Mouse (Mus musculus) activated CD4-positive, CD25-positive, alpha-beta regulatory T cell, adult 4 months (primary cell): Measurements from ENCODE around the gene Cpxm2. TPM values are rescaled to one million over a fixed set of nuclear protein-coding genes. Genes with fewer than 3 reads are reported as not detected.

Source experiments
- ATAC-seq: one replicate; pipeline ENCODE4 v1.8.0; 2017
- polyA plus RNA-seq, 2 experiments: library from polyadenylated mRNA; unstranded; fragments of 100-300 nt; shearing (Covaris generic); gene quantifications; one replicate each; pipeline ENCODE4 v1.2.1; 2017

Cpxm2 gene
- not detected for polyA plus RNA-seq

GRCm38 (mm10) chr7:132154368-132154961, at the start of gene Cpxm2:
Cpxm2 (minus strand) TSS chr7:132154739.
- no peak for ATAC-seq

- no peak for ATAC-seq
These were observed 49.6 kb upstream of the Cpxm2 start for GRCm38 (mm10) chr7:132204073-132204612.

- no peak for ATAC-seq
These were observed 45.1 kb upstream of the Cpxm2 start for GRCm38 (mm10) chr7:132199686-132200085.

GRCm38 (mm10) chr7:132198806-132199205, 44.3 kb upstream of the Cpxm2 start:
- ATAC-seq = no peak

GRCm38 (mm10) chr7:132197817-132198475, 43.4 kb upstream of the Cpxm2 start:
- no peak for ATAC-seq

- no peak for ATAC-seq
These were observed 42.0 kb upstream of the Cpxm2 start for GRCm38 (mm10) chr7:132196581-132196980.

GRCm38 (mm10) chr7:132193606-132194005, 39.1 kb upstream of the Cpxm2 start:
- ATAC-seq = no peak

- no peak for ATAC-seq
These were observed 32.9 kb upstream of the Cpxm2 start for GRCm38 (mm10) chr7:132187456-132187855.

- ATAC-seq = no peak
These were observed 29.4 kb upstream of the Cpxm2 start for GRCm38 (mm10) chr7:132183892-132184404.

GRCm38 (mm10) chr7:132181586-132182198, 27.2 kb upstream of the Cpxm2 start:
- no peak for ATAC-seq

GRCm38 (mm10) chr7:132181042-132181441, 26.5 kb upstream of the Cpxm2 start:
- no peak for ATAC-seq

- ATAC-seq = no peak
These were observed 24.5 kb upstream of the Cpxm2 start for GRCm38 (mm10) chr7:132179049-132179448.

GRCm38 (mm10) chr7:132174787-132175186, 20.2 kb upstream of the Cpxm2 start:
- no peak for ATAC-seq

GRCm38 (mm10) chr7:132174296-132174695, 19.8 kb upstream of the Cpxm2 start:
- ATAC-seq = no peak

- no peak for ATAC-seq
These were observed 17.7 kb upstream of the Cpxm2 start for GRCm38 (mm10) chr7:132172220-132172619.

- no peak for ATAC-seq
These were observed 17.2 kb upstream of the Cpxm2 start for GRCm38 (mm10) chr7:132171716-132172115.

GRCm38 (mm10) chr7:132169419-132170169, 15.1 kb upstream of the Cpxm2 start:
- ATAC-seq = no peak

GRCm38 (mm10) chr7:132167239-132167638, 12.7 kb upstream of the Cpxm2 start:
- no peak for ATAC-seq

GRCm38 (mm10) chr7:132162254-132162653, 7.7 kb upstream of the Cpxm2 start:
- ATAC-seq = no peak

GRCm38 (mm10) chr7:132158321-132159025, 3.9 kb upstream of the Cpxm2 start:
- ATAC-seq = no peak

GRCm38 (mm10) chr7:132153725-132154147, 803 bp downstream of the Cpxm2 start:
- ATAC-seq = no peak

- ATAC-seq = no peak
These were observed 9.2 kb downstream of the Cpxm2 start for GRCm38 (mm10) chr7:132145227-132145800.
